Mouse (Mus musculus): ENCODE measurements around the gene Mepe. TPM values are rescaled to one million over a fixed set of nuclear protein-coding genes. Genes with fewer than 3 reads are reported as not detected.

The Mepe gene
- polyA plus RNA-seq (2014; fragmentation: Illumina TruSeq; extraction: RNeasy Lipid Tissue Mini Kit (QIAGEN cat#74804); ENCODE audit: low replicate concordance): not detected

DNA sequence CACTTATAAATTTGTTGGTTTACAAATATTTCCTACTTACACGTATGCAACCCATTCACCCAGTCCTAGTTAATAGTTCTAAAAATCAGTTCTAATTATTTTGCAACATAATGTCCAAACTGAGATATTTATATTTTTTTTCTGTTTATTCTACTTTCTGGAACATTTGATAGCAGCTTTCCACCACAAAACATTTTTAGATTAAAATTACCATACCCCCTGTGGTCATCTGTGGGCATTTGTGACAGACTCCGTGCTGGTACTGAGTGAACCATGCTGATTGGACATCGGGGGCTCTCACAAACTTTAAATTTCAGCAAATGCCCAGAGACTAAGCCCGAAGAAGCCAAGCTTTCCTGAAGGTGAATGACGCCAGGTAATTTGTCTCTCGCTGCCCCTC, at the start of gene Mepe:
Gene Mepe (plus strand): TSS at position 301 of the 400 bp plus-strand sequence.

GRCm38 (mm10) chr5:104298994-104299393, 26.1 kb upstream of the Mepe start, which contains the start of gene Ibsp:
TSS of gene Ibsp (plus strand) at chr5:104299171.

Other genes starting within 250 kb of the Mepe start
- not detected for gene Gm17660, start 247.7 kb upstream of the Mepe start, polyA plus RNA-seq (2014; fragmentation: Illumina TruSeq; extraction: RNeasy Lipid Tissue Mini Kit (QIAGEN cat#74804); ENCODE audit: low replicate concordance)
- gene Sparcl1, start 211.6 kb upstream of the Mepe start, polyA plus RNA-seq (2014; fragmentation: Illumina TruSeq; extraction: RNeasy Lipid Tissue Mini Kit (QIAGEN cat#74804); ENCODE audit: low replicate concordance): 116 TPM
- gene Dspp, start 154.6 kb upstream of the Mepe start, polyA plus RNA-seq (2014; fragmentation: Illumina TruSeq; extraction: RNeasy Lipid Tissue Mini Kit (QIAGEN cat#74804); ENCODE audit: low replicate concordance): not detected
- 0.15 TPM for gene Dmp1, start 122.7 kb upstream of the Mepe start, polyA plus RNA-seq (2014; fragmentation: Illumina TruSeq; extraction: RNeasy Lipid Tissue Mini Kit (QIAGEN cat#74804); ENCODE audit: low replicate concordance)
- gene Ibsp, start 26.2 kb upstream of the Mepe start, polyA plus RNA-seq (2014; fragmentation: Illumina TruSeq; extraction: RNeasy Lipid Tissue Mini Kit (QIAGEN cat#74804); ENCODE audit: low replicate concordance): 0.85 TPM
- 11.2 TPM for gene Spp1, start 109.8 kb downstream of the Mepe start, polyA plus RNA-seq (2014; fragmentation: Illumina TruSeq; extraction: RNeasy Lipid Tissue Mini Kit (QIAGEN cat#74804); ENCODE audit: low replicate concordance)
- gene Pkd2, start 134.1 kb downstream of the Mepe start, polyA plus RNA-seq (2014; fragmentation: Illumina TruSeq; extraction: RNeasy Lipid Tissue Mini Kit (QIAGEN cat#74804); ENCODE audit: low replicate concordance): 17.0 TPM
- gene BC005561, start 183.0 kb downstream of the Mepe start, polyA plus RNA-seq (2014; fragmentation: Illumina TruSeq; extraction: RNeasy Lipid Tissue Mini Kit (QIAGEN cat#74804); ENCODE audit: low replicate concordance): 9.7 TPM

All from small intestine, adult 10 weeks (tissue).